Mouse (Mus musculus) CH12.LX (cell line): ENCODE measurements around the gene Rhobtb1. TPM values are rescaled to one million over a fixed set of nuclear protein-coding genes. Genes with fewer than 3 reads are reported as not detected.

Experiments
- DNase-seq: peaks from one replicate; pipeline ENCODE4 v3.0.0-alpha.2; 2013; ENCODE audit errors: extremely low read depth
- H3K27ac ChIP-seq: 2 replicates; pipeline ENCODE4 v1.5.1; 2012; ENCODE audit warnings: low read depth, mild to moderate bottlenecking, control low read depth, moderate library complexity; ENCODE audit not compliant: insufficient read depth
- H3K27me3 ChIP-seq: replicated peaks from 2 replicates; pipeline ENCODE3; 2012; ENCODE audit warnings: inconsistent platforms
- H3K36me3 ChIP-seq, 2 experiments: replicated peaks in 1 of 2; 2 replicates each; pipeline versions ENCODE3 to v1.6.1; 2012; ENCODE audit warnings: inconsistent platforms in 1 of 2, low read length in 1 of 2, mild to moderate bottlenecking in 1 of 2, mixed read lengths in 1 of 2, moderate library complexity in 1 of 2; ENCODE audit not compliant: control insufficient read depth in 1 of 2, insufficient read depth in 1 of 2
- H3K4me1 ChIP-seq, 2 experiments: 2 replicates each; pipeline ENCODE4 v1.6.1; 2012; ENCODE audit warnings: inconsistent platforms in 1 of 2, moderate library complexity in 1 of 2; ENCODE audit not compliant: insufficient read depth in 2 of 2, control insufficient read depth in 1 of 2
- H3K4me2 ChIP-seq: 2 replicates; pipeline ENCODE4 v1.6.1; 2012; ENCODE audit warnings: low read depth, mild to moderate bottlenecking, control low read depth; ENCODE audit not compliant: poor library complexity, insufficient read depth, severe bottlenecking
- H3K4me3 ChIP-seq, 3 experiments: fragments of 150-350 bp in 1 of 3; sonication (generic) in 1 of 3; replicated peaks in 1 of 3; 2 replicates each; pipeline versions ENCODE3 to v1.5.1; 2011 to 2012; ENCODE audit warnings: low read depth in 2 of 3, low read length in 2 of 3, mild to moderate bottlenecking in 2 of 3, moderate library complexity in 2 of 3, control low read depth in 1 of 3, improper control_type of control experiment in 1 of 3, inconsistent platforms in 1 of 3, mixed read lengths in 1 of 3; ENCODE audit not compliant: poor library complexity in 1 of 3
- H3K79me2 ChIP-seq: replicated peaks from 2 replicates; pipeline ENCODE4 v1.6.1; 2012; ENCODE audit warnings: mild to moderate bottlenecking, moderate library complexity; ENCODE audit not compliant: control insufficient read depth, poor library complexity, insufficient read depth, severe bottlenecking; ENCODE audit errors: extremely low read depth
- H3K9ac ChIP-seq: 2 replicates; pipeline ENCODE4 v1.6.1; 2012; ENCODE audit warnings: low read depth, mild to moderate bottlenecking, control low read depth, moderate library complexity; ENCODE audit not compliant: insufficient read depth
- H3K9me3 ChIP-seq: replicated peaks from 2 replicates; pipeline ENCODE3; 2012; ENCODE audit warnings: low read length, inconsistent platforms, mixed read lengths
- BHLHE40 ChIP-seq: IDR thresholded peaks from 2 replicates; pipeline ENCODE4 v1.6.1; 2011; ENCODE audit warnings: mild to moderate bottlenecking, low read depth, low read length, improper control_type of control experiment
- CHD2 ChIP-seq: IDR thresholded peaks from 2 replicates; pipeline ENCODE4 v1.6.1; 2011; ENCODE audit warnings: low read length, improper control_type of control experiment
- E2F4 ChIP-seq: IDR thresholded peaks from 2 replicates; pipeline ENCODE4 v1.6.1; 2011; ENCODE audit warnings: low read depth, low read length, improper control_type of control experiment; ENCODE audit not compliant: insufficient replicate concordance
- IRF4 ChIP-seq: IDR thresholded peaks from 2 replicates; pipeline ENCODE4 v1.6.1; 2014; ENCODE audit warnings: low read depth, mild to moderate bottlenecking, inconsistent platforms, low read length, improper control_type of control experiment
- JUN ChIP-seq: IDR thresholded peaks from 2 replicates; pipeline ENCODE4 v1.6.1; 2011; ENCODE audit warnings: low read depth, mild to moderate bottlenecking, low read length, improper control_type of control experiment, moderate library complexity; ENCODE audit not compliant: insufficient read depth
- MAFK ChIP-seq: IDR thresholded peaks from 2 replicates; pipeline ENCODE4 v1.6.1; 2011; ENCODE audit warnings: low read length, improper control_type of control experiment; ENCODE audit not compliant: insufficient replicate concordance
- MYC ChIP-seq: IDR thresholded peaks from 2 replicates; pipeline ENCODE4 v1.6.1; 2011; ENCODE audit warnings: low read depth, mild to moderate bottlenecking, improper control_type of control experiment, low read length
- NELFE ChIP-seq: IDR thresholded peaks from 2 replicates; pipeline ENCODE4 v1.6.1; 2011; ENCODE audit warnings: low read depth, low read length, improper control_type of control experiment
- PAX5 ChIP-seq: IDR thresholded peaks from 2 replicates; pipeline ENCODE4 v1.6.1; 2012; ENCODE audit warnings: low read length, inconsistent platforms, mixed read lengths
- POLR2AphosphoS2 ChIP-seq: IDR thresholded peaks from 2 replicates; pipeline ENCODE4 v1.6.1; 2011; ENCODE audit warnings: low read depth, low read length, improper control_type of control experiment
- RCOR1 ChIP-seq: conservative IDR thresholded peaks from 2 replicates; pipeline ENCODE4 v1.6.1; 2012; ENCODE audit warnings: low read depth, mild to moderate bottlenecking, inconsistent platforms, low read length, improper control_type of control experiment
- SMC3 ChIP-seq: IDR thresholded peaks from 2 replicates; pipeline ENCODE4 v1.6.1; 2011; ENCODE audit warnings: low read depth, low read length, improper control_type of control experiment
- USF1 ChIP-seq: IDR thresholded peaks from 2 replicates; pipeline ENCODE4 v1.6.1; 2014; ENCODE audit warnings: low read depth, mild to moderate bottlenecking, inconsistent platforms, low read length, improper control_type of control experiment
- ZKSCAN1 ChIP-seq: IDR thresholded peaks from 2 replicates; pipeline ENCODE4 v1.6.1; 2012; ENCODE audit warnings: low read depth, inconsistent platforms, low read length, improper control_type of control experiment, borderline replicate concordance
- dilution Hi-C: fragments of 300-500 bp; cut with MboI; formaldehyde crosslinking; loops from 2 replicates; pipeline ENCODE4 v1.14.3; 2020; ENCODE audit warnings: low sequenced_read_pairs; ENCODE audit not compliant: extremely low pct_unique_long_range_greater_than_20kb, extremely low pct_ligation_motif_present
- in situ Hi-C: fragments of 300-500 bp; cut with MboI; formaldehyde crosslinking; loops from 3 replicates; pipeline ENCODE4 v1.14.3; 2019; ENCODE audit warnings: low sequenced_read_pairs, low pct_ligation_motif_present, low pct_unique_long_range_greater_than_20kb, mixed read lengths
- polyA plus RNA-seq: library from polyadenylated mRNA; unstranded; fragments of >175 nt; gene quantifications from 2 replicates; pipeline ENCODE4 v1.2.1, GENCODE M21; 2012; ENCODE audit warnings: low read depth; ENCODE audit not compliant: insufficient read length
- total RNA-seq, 2 experiments: library from RNA; depleted of rRNA; stranded (reverse); fragments of 300-350 nt in 1 of 2; fragments of >200 nt in 1 of 2; gene quantifications; 2 replicates each; pipeline ENCODE4 v1.2.3; 2012 to 2014

Gene Rhobtb1
- total and polyA plus RNA-seq, 3 experiments = 3.1 to 12.2 (median 3.4) TPM

- H3K27ac ChIP-seq = no peak overlapping the region
- no peak overlapping the region for H3K4me3 ChIP-seq
- H3K9ac ChIP-seq = no peak overlapping the region
- H3K27me3 ChIP-seq = no peaks in the 10 kb centered on the region
- DNase-seq = no peak
- peak overlapping the region; percentile 45 for H3K4me2 ChIP-seq
- peaks cover 2% of the 10 kb centered on the region for H3K9me3 ChIP-seq
- peaks cover 5 to 12% of the 10 kb centered on the region in 2 experiments for H3K4me1 ChIP-seq
- dilution Hi-C loops = no loop called here
- in situ Hi-C loops = no loop called here
- 0 out of 2 replicates have a peak, but pooled peaks cover 2% of the 10 kb centered on the region for H3K79me2 ChIP-seq
- TF ChIP-seq BHLHE40 (0 out of 2 replicates have a peak, but pooled peaks have one; percentile 10), USF1 (no peak)
- H3K36me3 ChIP-seq = no peaks in the 10 kb centered on the region
Measured at GRCm38 (mm10) chr10:69204677-69205400, 53.6 kb downstream of the Rhobtb1 start.

- Histone ChIP-seq H3K4me1 (peaks cover 11 to 24% of the 10 kb centered on the region in 2 experiments), H3K36me3 (peaks cover 0 to 4% of the 10 kb centered on the region in 2 experiments), H3K79me2 (0 out of 2 replicates have a peak, but pooled peaks cover 2% of the 10 kb centered on the region), H3K27me3 (no peaks in the 10 kb centered on the region), H3K9ac (no peak overlapping the region), H3K27ac (no peak overlapping the region), H3K4me3 (no peak overlapping the region), H3K4me2 (no peak overlapping the region), H3K9me3 (peaks cover 2% of the 10 kb centered on the region)
- no peak for DNase-seq
- in situ Hi-C loops (no loop called here), dilution Hi-C loops (no loop called here)
- no peak for TF ChIP-seq PAX5
- TF ChIP-seq NELFE = no peak
- TF ChIP-seq JUN = no peak
- no peak for TF ChIP-seq ZKSCAN1
- no peak for TF ChIP-seq CHD2
- no peak for TF ChIP-seq POLR2AphosphoS2
- no peak for TF ChIP-seq BHLHE40
- TF ChIP-seq E2F4 = no peak
- no peak for TF ChIP-seq SMC3
- no peak for TF ChIP-seq IRF4
- TF ChIP-seq RCOR1 = no peak
- no peak for TF ChIP-seq MAFK
- no peak for TF ChIP-seq MYC
Measured at GRCm38 (mm10) chr10:69206081-69206480, 54.8 kb downstream of the Rhobtb1 start.
